Mouse (Mus musculus): Measurements from ENCODE around the gene Gm13124. TPM values are rescaled to one million over a fixed set of nuclear protein-coding genes. Genes with fewer than 3 reads are reported as not detected.
"Not testable (repeated sequence)": the region's sequence is repeated elsewhere in the genome, so short reads cannot be mapped to it uniquely, and the experiment has no call there.

The Gm13124 gene
- polyA plus RNA-seq, 1 experiment, result not detected

GRCm38 (mm10) chr4:144561205-144561604, 3.7 kb downstream of the Gm13124 start:
- no peak overlapping the region for H3K4me3 ChIP-seq (ENCODE audit: low read depth, low read length)
- no peaks in the 10 kb centered on the region for H3K36me3 ChIP-seq (ENCODE audit: control insufficient read depth, insufficient read depth, low read length, poor library complexity, severe bottlenecking)
- H3K4me1 ChIP-seq (ENCODE audit: control insufficient read depth, insufficient read depth, low read length), result no peaks in the 10 kb centered on the region
- no peak for TF ChIP-seq CTCF (IDR thresholded peaks at IDR 0.05; ENCODE audit: low read depth, low read length)
- TF ChIP-seq POLR2A (IDR thresholded peaks at IDR 0.05; ENCODE audit: insufficient read depth, low read length), result no peak
- no peak for TF ChIP-seq EP300 (IDR thresholded peaks at IDR 0.05; ENCODE audit: insufficient read depth, low read depth, low read length)
- no peak overlapping the region for H3K9ac ChIP-seq (ENCODE audit: low read depth, poor library complexity, severe bottlenecking)
- no peaks in the 10 kb centered on the region for H3K27me3 ChIP-seq (ENCODE audit: control insufficient read depth, insufficient read depth, low read length, poor library complexity, severe bottlenecking)
- H3K27ac ChIP-seq (ENCODE audit: insufficient read depth, low read length), result no peak overlapping the region
- no peaks in the 10 kb centered on the region for H3K9me3 ChIP-seq (replicated peaks; ENCODE audit: control insufficient read depth, insufficient read depth, low read length, poor library complexity, severe bottlenecking)

GRCm38 (mm10) chr4:144559792-144560191, 5.1 kb downstream of the Gm13124 start:
- Histone ChIP-seq H3K36me3 (ENCODE audit: control insufficient read depth, insufficient read depth, low read length, poor library complexity, severe bottlenecking) (no peaks in the 10 kb centered on the region), H3K27ac (ENCODE audit: insufficient read depth, low read length) (no peak overlapping the region), H3K4me1 (ENCODE audit: control insufficient read depth, insufficient read depth, low read length) (no peaks in the 10 kb centered on the region), H3K9ac (ENCODE audit: low read depth, poor library complexity, severe bottlenecking) (no peak overlapping the region), H3K9me3 (replicated peaks; ENCODE audit: control insufficient read depth, insufficient read depth, low read length, poor library complexity, severe bottlenecking) (no peaks in the 10 kb centered on the region), H3K4me3 (ENCODE audit: low read depth, low read length) (no peak overlapping the region), H3K27me3 (ENCODE audit: control insufficient read depth, insufficient read depth, low read length, poor library complexity, severe bottlenecking) (no peaks in the 10 kb centered on the region)
- TF ChIP-seq POLR2A (IDR thresholded peaks at IDR 0.05; ENCODE audit: insufficient read depth, low read length) (no peak), CTCF (IDR thresholded peaks at IDR 0.05; ENCODE audit: low read depth, low read length) (no peak), EP300 (IDR thresholded peaks at IDR 0.05; ENCODE audit: insufficient read depth, low read depth, low read length) (no peak)

- Histone ChIP-seq H3K9me3 (replicated peaks; ENCODE audit: control insufficient read depth, insufficient read depth, low read length, poor library complexity, severe bottlenecking) (no peaks in the 10 kb centered on the region), H3K27me3 (ENCODE audit: control insufficient read depth, insufficient read depth, low read length, poor library complexity, severe bottlenecking) (no peaks in the 10 kb centered on the region), H3K4me3 (ENCODE audit: low read depth, low read length) (no peak overlapping the region), H3K36me3 (ENCODE audit: control insufficient read depth, insufficient read depth, low read length, poor library complexity, severe bottlenecking) (no peaks in the 10 kb centered on the region), H3K27ac (ENCODE audit: insufficient read depth, low read length) (no peak overlapping the region), H3K4me1 (ENCODE audit: control insufficient read depth, insufficient read depth, low read length) (no peaks in the 10 kb centered on the region), H3K9ac (ENCODE audit: low read depth, poor library complexity, severe bottlenecking) (no peak overlapping the region)
- TF ChIP-seq CTCF (IDR thresholded peaks at IDR 0.05; ENCODE audit: low read depth, low read length) (no peak), POLR2A (IDR thresholded peaks at IDR 0.05; ENCODE audit: insufficient read depth, low read length) (no peak), EP300 (IDR thresholded peaks at IDR 0.05; ENCODE audit: insufficient read depth, low read depth, low read length) (no peak)
Observed at GRCm38 (mm10) chr4:144551156-144551555, 13.8 kb downstream of the Gm13124 start.

DNA sequence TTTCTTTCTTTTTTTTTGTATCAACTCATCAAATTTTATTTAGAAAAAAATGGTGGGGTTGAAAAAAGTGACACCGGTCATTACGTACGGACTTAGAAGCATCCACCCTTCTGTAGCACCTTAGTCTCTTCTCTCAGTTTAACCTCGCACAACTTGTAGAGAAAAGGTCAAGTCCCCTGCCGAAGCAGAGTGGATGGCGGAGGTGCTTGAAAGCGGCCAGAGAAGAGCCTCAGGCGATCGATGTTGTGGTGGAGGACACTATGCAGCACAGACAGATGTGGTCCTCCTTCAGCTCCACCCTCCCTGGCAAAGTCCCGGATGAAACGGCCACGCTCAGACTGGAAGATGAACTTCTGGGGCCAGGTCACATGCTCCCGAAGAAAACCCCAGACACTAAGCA, 19.6 kb downstream of the Gm13124 start:
- H3K9me3 ChIP-seq (replicated peaks; ENCODE audit: control insufficient read depth, insufficient read depth, low read length, poor library complexity, severe bottlenecking); H3K27me3 ChIP-seq (ENCODE audit: control insufficient read depth, insufficient read depth, low read length, poor library complexity, severe bottlenecking); H3K4me3 ChIP-seq (ENCODE audit: low read depth, low read length); H3K9ac ChIP-seq (ENCODE audit: low read depth, poor library complexity, severe bottlenecking); H3K36me3 ChIP-seq (ENCODE audit: control insufficient read depth, insufficient read depth, low read length, poor library complexity, severe bottlenecking); H3K4me1 ChIP-seq (ENCODE audit: control insufficient read depth, insufficient read depth, low read length); H3K27ac ChIP-seq (ENCODE audit: insufficient read depth, low read length): not testable (repeated sequence)

- Histone ChIP-seq H3K36me3 (ENCODE audit: control insufficient read depth, insufficient read depth, low read length, poor library complexity, severe bottlenecking) (no peaks in the 10 kb centered on the region), H3K27ac (ENCODE audit: insufficient read depth, low read length) (no peak overlapping the region), H3K4me3 (ENCODE audit: low read depth, low read length) (no peak overlapping the region), H3K9ac (ENCODE audit: low read depth, poor library complexity, severe bottlenecking) (no peak overlapping the region), H3K4me1 (ENCODE audit: control insufficient read depth, insufficient read depth, low read length) (no peaks in the 10 kb centered on the region), H3K9me3 (replicated peaks; ENCODE audit: control insufficient read depth, insufficient read depth, low read length, poor library complexity, severe bottlenecking) (no peaks in the 10 kb centered on the region), H3K27me3 (ENCODE audit: control insufficient read depth, insufficient read depth, low read length, poor library complexity, severe bottlenecking) (no peaks in the 10 kb centered on the region)
- no peak for TF ChIP-seq POLR2A (IDR thresholded peaks at IDR 0.05; ENCODE audit: insufficient read depth, low read length)
- no peak for TF ChIP-seq EP300 (IDR thresholded peaks at IDR 0.05; ENCODE audit: insufficient read depth, low read depth, low read length)
- TF ChIP-seq CTCF (IDR thresholded peaks at IDR 0.05; ENCODE audit: low read depth, low read length), result no peak
Observed at GRCm38 (mm10) chr4:144544689-144545088, 20.2 kb downstream of the Gm13124 start.

DNA sequence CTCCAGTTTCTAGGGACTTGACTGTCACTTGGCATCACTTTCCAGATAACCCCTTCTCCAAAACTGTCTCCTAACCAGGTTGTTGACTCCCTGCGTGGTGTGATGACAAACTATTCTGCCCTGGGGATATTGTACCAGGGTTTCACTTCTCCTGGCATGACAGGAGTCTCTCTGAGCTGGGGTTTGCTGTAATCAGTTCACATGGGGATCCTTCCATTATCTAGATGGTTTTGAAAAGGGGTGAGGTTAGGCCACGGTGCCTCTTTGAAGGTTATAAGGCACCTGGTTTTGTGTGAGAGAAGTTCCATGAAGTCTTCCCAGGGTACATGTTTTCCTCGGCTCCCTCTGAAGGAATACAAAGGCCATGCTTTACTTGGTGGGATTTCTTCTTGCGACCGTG, 45.4 kb downstream of the Gm13124 start, which contains the start of gene 9430007A20Rik:
Gene 9430007A20Rik, plus strand, starts transcription at position 301 of the 400 bp plus-strand sequence.
- 0 out of 2 replicates have a peak, but pooled peaks cover 2% of the 10 kb centered on the region for H3K9me3 ChIP-seq (replicated peaks; ENCODE audit: control insufficient read depth, insufficient read depth, low read length, poor library complexity, severe bottlenecking)

More for the DNA sequence above, 45.4 kb downstream of the Gm13124 start, which contains the start of gene 9430007A20Rik:
- H3K9ac ChIP-seq (ENCODE audit: low read depth, poor library complexity, severe bottlenecking), result no peak within 1 kb of the TSS
- no peak within 1 kb of the TSS for H3K27ac ChIP-seq (ENCODE audit: insufficient read depth, low read length)
- no peaks in the 10 kb centered on the region for H3K36me3 ChIP-seq (ENCODE audit: control insufficient read depth, insufficient read depth, low read length, poor library complexity, severe bottlenecking)
- no peak within 1 kb of the TSS for H3K4me3 ChIP-seq (ENCODE audit: low read depth, low read length)
- H3K27me3 ChIP-seq (ENCODE audit: control insufficient read depth, insufficient read depth, low read length, poor library complexity, severe bottlenecking), result no peaks in the 10 kb centered on the region
- no peaks in the 10 kb centered on the region for H3K4me1 ChIP-seq (ENCODE audit: control insufficient read depth, insufficient read depth, low read length)
- TF ChIP-seq POLR2A (IDR thresholded peaks at IDR 0.05; ENCODE audit: insufficient read depth, low read length) (no peak), CTCF (IDR thresholded peaks at IDR 0.05; ENCODE audit: low read depth, low read length) (no peak)
